Mouse (Mus musculus) E14TG2a.4 (cell line): Measurements from ENCODE around the gene Fes.
"Not testable (repeated sequence)": the region's sequence is repeated elsewhere in the genome, so short reads cannot be mapped to it uniquely, and the experiment has no call there.

Experiments used
- H3K27me3 ChIP-seq: 2 replicates; pipeline ENCODE4 v1.6.1; 2014; ENCODE audit warnings: low read length, control low read depth; ENCODE audit not compliant: insufficient read depth
- H3K36me3 ChIP-seq: 2 replicates; pipeline ENCODE4 v1.6.1; 2014; ENCODE audit warnings: low read length, control low read depth; ENCODE audit not compliant: insufficient read depth
- H3K4me1 ChIP-seq: replicated peaks from 2 replicates; pipeline ENCODE4 v1.6.1; 2014; ENCODE audit warnings: low read depth, low read length, control low read depth
- H3K4me3 ChIP-seq: replicated peaks from 2 replicates; pipeline ENCODE4 v1.5.1; 2014; ENCODE audit warnings: mild to moderate bottlenecking, low read length
- H3K9me3 ChIP-seq: 2 replicates; pipeline ENCODE4 v1.6.1; 2014; ENCODE audit warnings: low read length, control low read depth
- CTCF ChIP-seq: conservative IDR thresholded peaks from 2 replicates; pipeline ENCODE4 v1.5.1; 2014; ENCODE audit warnings: low read length
- NANOG ChIP-seq: IDR thresholded peaks from 2 replicates; pipeline ENCODE4 v1.6.1; 2014; ENCODE audit warnings: borderline replicate concordance, low read length, mixed read lengths
- POU5F1 ChIP-seq: IDR thresholded peaks from 2 replicates; pipeline ENCODE4 v1.6.1; 2014; ENCODE audit warnings: low read length, borderline replicate concordance

The Fes gene

GRCm38 (mm10) chr7:80401860-80402641 is 14.3 kb upstream of the Fes start:
- Histone ChIP-seq H3K9me3 (no peaks in the 10 kb centered on the region), H3K27me3 (peaks cover 64% of the 10 kb centered on the region), H3K4me3 (peak overlapping the region; percentile 87), H3K4me1 (peaks cover 39% of the 10 kb centered on the region), H3K36me3 (peaks cover 1% of the 10 kb centered on the region)
- TF ChIP-seq CTCF (no peak), NANOG (no peak), POU5F1 (no peak)

GRCm38 (mm10) chr7:80401041-80401859 is 13.5 kb upstream of the Fes start:
- Histone ChIP-seq H3K9me3 (no peaks in the 10 kb centered on the region), H3K36me3 (peaks cover 7% of the 10 kb centered on the region), H3K4me1 (peaks cover 39% of the 10 kb centered on the region), H3K27me3 (peaks cover 57% of the 10 kb centered on the region), H3K4me3 (peak overlapping the region; percentile 87)
- TF ChIP-seq POU5F1 (no peak), NANOG (no peak), CTCF (no peak)

- H3K4me3 ChIP-seq: no peak overlapping the region
- TF ChIP-seq CTCF (no peak), POU5F1 (no peak), NANOG (no peak)
- no peaks in the 10 kb centered on the region for H3K9me3 ChIP-seq
- peaks cover 39% of the 10 kb centered on the region for H3K4me1 ChIP-seq
- peaks cover 50% of the 10 kb centered on the region for H3K27me3 ChIP-seq
- H3K36me3 ChIP-seq: peaks cover 12% of the 10 kb centered on the region
These were observed 12.8 kb upstream of the Fes start for GRCm38 (mm10) chr7:80400571-80400970.

GRCm38 (mm10) chr7:80400099-80400498 is 12.4 kb upstream of the Fes start:
- H3K4me1 ChIP-seq: peaks cover 39% of the 10 kb centered on the region
- no peaks in the 10 kb centered on the region for H3K9me3 ChIP-seq
- no peak for TF ChIP-seq POU5F1
- TF ChIP-seq CTCF: no peak
- no peak for TF ChIP-seq NANOG
- H3K36me3 ChIP-seq: peaks cover 16% of the 10 kb centered on the region
- H3K4me3 ChIP-seq: no peak overlapping the region
- peaks cover 46% of the 10 kb centered on the region for H3K27me3 ChIP-seq

- Histone ChIP-seq H3K36me3 (peaks cover 16% of the 10 kb centered on the region), H3K4me3 (no peak overlapping the region)
- TF ChIP-seq CTCF (no peak), POU5F1 (no peak), NANOG (no peak)
These were observed 11.1 kb upstream of the Fes start for GRCm38 (mm10) chr7:80398654-80399444.

GRCm38 (mm10) chr7:80397986-80398385 is 10.2 kb upstream of the Fes start:
- Histone ChIP-seq H3K9me3 (no peaks in the 10 kb centered on the region), H3K36me3 (peaks cover 23% of the 10 kb centered on the region), H3K4me1 (peaks cover 25% of the 10 kb centered on the region), H3K27me3 (peaks cover 26% of the 10 kb centered on the region), H3K4me3 (no peak overlapping the region)
- no peak for TF ChIP-seq POU5F1

More at GRCm38 (mm10) chr7:80398654-80399444, 11.1 kb upstream of the Fes start:
- Histone ChIP-seq H3K27me3 (peaks cover 34% of the 10 kb centered on the region), H3K9me3 (no peaks in the 10 kb centered on the region), H3K4me1 (peaks cover 33% of the 10 kb centered on the region)

- H3K4me3 ChIP-seq, H3K9me3 ChIP-seq: not testable (repeated sequence)
- Histone ChIP-seq H3K36me3 (peaks cover 38% of the 10 kb centered on the region), H3K27me3 (peaks cover 24% of the 10 kb centered on the region), H3K4me1 (peaks cover 30% of the 10 kb centered on the region)
These were observed 8.7 kb upstream of the Fes start for GRCm38 (mm10) chr7:80396427-80396826.

GRCm38 (mm10) chr7:80394600-80394999 is 6.9 kb upstream of the Fes start:
- no peak for TF ChIP-seq POU5F1
- TF ChIP-seq CTCF: no peak
- no peak for TF ChIP-seq NANOG
- Histone ChIP-seq H3K4me3 (no peak overlapping the region), H3K4me1 (peaks cover 32% of the 10 kb centered on the region), H3K27me3 (peaks cover 8% of the 10 kb centered on the region), H3K36me3 (peaks cover 40% of the 10 kb centered on the region), H3K9me3 (no peaks in the 10 kb centered on the region)
